Mouse (Mus musculus) gastrocnemius, postnatal 14 days (tissue): ENCODE results near the gene Bcr. TPM values are rescaled to one million over a fixed set of nuclear protein-coding genes. Genes with fewer than 3 reads are reported as not detected.
A peak's percentile ranks its signal among the peaks of the same experiment; 100 is the strongest.

ENCODE experiments used
- DNase-seq: peaks from one replicate; pipeline ENCODE4 v3.0.0; 2021; ENCODE audit warnings: mixed read lengths
- intact Hi-C: fragments of 180-260 bp; cut with DNase I; formaldehyde crosslinking; loops from one replicate; pipeline ENCODE4 v1.15.1; 2025; ENCODE audit warnings: low total_unique reads
- total RNA-seq, 2 experiments: library from RNA; stranded (reverse); gene quantifications; 2 replicates each; pipeline ENCODE4 v1.2.3; 2021

The Bcr gene
- total RNA-seq, 2 experiments from 2014 or later: 4.7 to 5.3 TPM

DNA sequence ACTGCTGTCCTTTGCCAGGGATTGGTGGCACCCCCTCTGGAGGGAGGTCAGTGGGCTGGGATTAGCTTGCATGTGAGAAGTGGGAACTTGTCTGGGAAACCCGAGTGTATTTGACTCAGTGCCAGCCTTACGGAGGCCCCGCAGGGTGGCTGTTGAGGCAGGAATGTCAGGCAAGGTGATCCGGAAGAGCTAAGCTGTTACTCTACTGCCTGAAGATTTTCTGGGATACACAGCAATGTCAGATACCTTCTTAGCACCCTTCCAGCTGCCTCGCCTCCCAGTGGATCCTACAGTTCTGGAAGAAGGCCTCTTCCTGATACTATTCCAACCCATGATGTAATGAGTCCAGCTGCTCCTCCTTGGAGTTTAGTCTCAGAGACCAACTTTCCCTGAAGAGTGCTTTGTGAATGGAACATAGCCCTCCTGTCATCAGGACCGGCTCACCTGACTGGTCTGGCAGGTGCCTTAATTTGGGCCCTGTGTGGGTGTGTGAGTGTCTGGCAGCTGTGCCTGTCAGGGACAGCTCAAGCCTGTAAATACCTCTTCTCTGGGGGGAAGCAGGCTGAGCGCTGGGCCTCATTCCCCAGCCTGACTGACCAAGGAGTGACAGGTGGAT, 56.6 kb downstream of the Bcr start:
- intact Hi-C loops: no loop called here
- no peak for DNase-seq

- intact Hi-C loops: no loop called here
- no peak for DNase-seq
Observed at GRCm38 (mm10) chr10:75118444-75118843, 58.1 kb downstream of the Bcr start.

DNA sequence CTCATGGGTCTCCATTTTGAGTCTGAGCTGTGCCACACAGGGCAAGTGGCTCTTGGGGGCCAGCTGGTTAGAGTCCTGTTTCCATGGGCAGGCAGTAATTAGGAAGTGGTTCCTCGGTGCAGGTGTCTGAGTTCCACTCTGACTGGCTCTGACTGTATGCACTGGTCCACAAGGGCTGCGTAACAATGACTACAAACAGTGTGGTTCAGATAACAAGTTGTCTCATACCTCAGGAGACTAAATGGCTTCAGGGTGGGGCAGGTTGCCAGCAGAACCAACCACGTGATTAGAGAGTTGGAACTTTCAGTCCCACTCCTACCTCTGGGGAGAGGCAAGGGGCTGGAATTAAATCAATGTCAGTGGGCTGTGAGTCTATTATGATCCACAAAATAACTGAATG, 59.0 kb downstream of the Bcr start:
- DNase-seq: no peak
- intact Hi-C loops: no loop called here

DNA sequence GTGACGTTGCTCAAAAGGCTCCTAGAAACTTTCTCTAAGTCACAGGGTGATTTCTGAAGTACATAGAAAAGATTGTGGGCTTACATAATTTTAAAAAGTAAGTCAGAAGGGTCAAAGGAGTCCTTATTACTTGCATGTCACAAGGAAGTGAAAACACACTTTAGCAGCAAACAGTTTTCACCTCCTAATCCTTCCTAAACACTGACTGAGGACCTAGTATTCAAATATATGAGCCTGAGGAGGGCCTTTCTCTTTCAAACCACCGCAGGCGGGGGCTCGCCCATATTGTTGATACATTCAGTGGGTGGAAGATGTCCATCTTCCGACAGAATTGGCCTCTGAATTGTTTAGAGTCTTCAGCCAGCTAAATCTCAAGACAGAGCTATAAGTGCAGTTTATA, 59.8 kb downstream of the Bcr start:
- intact Hi-C loops: no loop called here
- no peak for DNase-seq

DNA sequence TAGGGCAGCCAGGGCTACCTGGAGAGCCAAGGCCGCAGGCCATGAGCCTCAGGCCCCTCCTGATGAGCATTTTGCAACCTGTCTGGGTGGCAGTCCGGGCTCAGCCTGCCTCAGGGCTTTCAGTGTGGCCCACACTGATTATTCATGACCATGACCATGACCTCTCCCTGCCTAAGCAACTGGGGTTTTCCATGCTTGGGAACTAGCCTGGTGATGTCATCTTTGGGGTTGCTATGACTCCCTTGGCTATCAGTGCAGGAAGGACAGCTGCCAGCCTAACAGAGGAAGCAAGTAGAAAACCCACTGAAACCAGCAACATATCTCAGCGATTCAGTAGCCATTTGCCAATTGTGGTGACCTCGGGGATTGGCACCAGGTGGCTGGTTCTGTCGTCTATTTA, 60.6 kb downstream of the Bcr start:
- DNase-seq: peak; percentile 36
- intact Hi-C loops: no loop called here

DNA sequence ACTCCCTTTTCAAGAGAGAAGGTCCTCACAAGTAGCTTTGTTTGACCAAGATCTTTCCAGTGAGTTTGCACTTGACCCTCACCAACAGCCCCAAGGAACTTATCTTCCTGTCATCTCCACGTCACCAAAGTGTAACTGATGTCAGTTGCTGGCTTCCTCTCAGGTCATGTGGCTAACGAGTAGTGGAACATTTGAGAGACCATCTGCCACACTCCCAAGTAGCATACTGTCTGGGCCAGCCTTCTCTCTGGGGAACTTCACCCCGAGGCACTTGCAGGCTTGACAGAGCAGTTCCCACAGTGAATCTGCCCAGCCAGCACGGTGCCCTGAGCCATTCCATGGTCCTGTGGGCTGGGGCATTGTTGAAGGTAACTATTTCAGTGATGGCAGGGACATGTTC, 65.2 kb downstream of the Bcr start:
- intact Hi-C loops: no loop called here
- DNase-seq: no peak

DNA sequence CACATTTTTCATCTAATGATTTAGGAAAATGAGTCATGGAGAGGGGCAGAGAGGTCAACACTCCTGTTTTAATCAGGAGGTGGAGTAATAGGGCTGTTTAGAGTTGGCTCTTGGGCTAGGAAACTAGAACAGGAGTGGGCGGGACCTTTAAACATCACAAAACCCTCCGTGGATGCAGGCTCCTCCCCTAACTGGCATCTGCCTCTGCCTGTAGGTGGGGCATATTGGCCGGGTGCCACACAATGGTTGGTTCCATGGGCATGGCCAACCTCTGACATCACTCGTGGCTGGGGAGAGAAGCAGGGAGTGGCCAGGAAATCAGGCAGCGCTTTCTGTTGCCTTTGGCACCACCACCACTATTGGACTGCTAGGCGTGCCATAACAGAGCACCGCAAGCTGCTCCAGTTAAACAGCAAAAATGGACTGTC, 68.9 kb downstream of the Bcr start:
- intact Hi-C loops: no loop called here
- DNase-seq: peak; percentile 46

- intact Hi-C loops: no loop called here
Observed at GRCm38 (mm10) chr10:75130372-75131046, 70.1 kb downstream of the Bcr start.

GRCm38 (mm10) chr10:75131625-75132024, 71.2 kb downstream of the Bcr start:
- DNase-seq: peak; percentile 58
- intact Hi-C loops: no loop called here

More at GRCm38 (mm10) chr10:75130372-75131046, 70.1 kb downstream of the Bcr start:
- no peak for DNase-seq

DNA sequence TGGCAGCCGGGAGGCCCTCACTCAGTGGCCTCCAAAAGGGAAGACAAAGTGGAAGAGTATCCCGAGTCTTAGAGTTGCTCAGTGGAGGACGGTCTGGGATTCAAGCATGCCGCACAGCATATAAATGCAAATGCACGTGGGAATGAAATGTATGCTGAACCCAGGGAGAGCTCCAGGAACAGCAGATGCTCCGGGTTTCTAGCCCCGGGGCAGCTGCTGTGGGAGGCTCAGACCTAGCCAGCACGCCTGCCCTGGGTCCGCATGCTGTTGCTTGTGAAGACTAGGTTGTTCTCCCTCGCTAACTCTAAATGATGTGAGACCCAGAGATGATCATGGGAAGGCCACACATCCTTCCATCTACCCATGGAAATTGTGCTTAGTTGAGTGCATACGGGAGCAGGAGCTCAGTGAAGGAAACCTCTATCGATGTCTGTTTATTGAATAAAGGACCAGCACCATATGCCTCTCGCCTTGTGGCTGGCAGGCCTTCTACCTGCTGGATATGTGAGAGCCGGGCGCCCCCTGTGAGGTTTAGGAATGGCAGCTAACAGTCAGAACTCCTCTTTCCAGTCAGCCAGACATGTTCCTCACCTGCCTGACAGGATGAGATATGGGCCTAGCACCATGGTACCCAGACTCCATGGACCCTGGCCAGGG, 74.6 kb downstream of the Bcr start:
- DNase-seq: no peak
- intact Hi-C loops: loop anchor here (5.0 kb wide), 1 partner anchor 63 kb away; no protein-coding TSS in a partner anchor

DNA sequence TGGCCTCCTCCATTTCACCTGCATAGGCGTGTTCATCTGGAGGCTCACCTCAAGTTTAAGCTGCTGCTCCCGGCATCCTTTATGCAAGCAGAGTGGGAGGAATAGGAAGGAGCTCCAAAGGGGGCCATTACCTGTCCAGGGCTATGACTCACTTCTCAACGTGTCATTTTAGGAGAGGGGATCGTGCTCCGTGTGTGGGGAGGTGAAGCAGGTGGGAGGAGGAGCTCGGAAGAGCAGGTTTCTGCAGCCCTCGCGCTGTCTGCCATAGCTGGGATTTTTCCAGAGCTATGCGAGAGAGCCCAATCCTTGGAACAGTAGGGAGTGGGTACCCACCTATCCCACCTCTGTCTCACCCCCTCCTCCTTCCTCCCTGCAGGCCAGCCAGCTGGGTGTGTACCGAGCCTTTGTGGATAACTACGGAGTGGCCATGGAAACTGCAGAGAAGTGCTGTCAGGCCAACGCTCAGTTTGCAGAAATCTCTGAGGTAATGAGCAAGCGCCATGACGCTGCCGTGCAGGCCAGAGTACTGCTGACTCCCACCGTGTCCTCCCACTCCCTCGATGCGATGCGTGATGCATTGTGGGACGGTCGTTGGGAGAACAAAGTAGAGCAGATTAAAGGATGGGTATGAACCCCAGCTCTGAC, 75.2 kb downstream of the Bcr start:
- intact Hi-C loops: loop anchor here (5.0 kb wide), 1 partner anchor 63 kb away; no protein-coding TSS in a partner anchor
- no peak for DNase-seq

DNA sequence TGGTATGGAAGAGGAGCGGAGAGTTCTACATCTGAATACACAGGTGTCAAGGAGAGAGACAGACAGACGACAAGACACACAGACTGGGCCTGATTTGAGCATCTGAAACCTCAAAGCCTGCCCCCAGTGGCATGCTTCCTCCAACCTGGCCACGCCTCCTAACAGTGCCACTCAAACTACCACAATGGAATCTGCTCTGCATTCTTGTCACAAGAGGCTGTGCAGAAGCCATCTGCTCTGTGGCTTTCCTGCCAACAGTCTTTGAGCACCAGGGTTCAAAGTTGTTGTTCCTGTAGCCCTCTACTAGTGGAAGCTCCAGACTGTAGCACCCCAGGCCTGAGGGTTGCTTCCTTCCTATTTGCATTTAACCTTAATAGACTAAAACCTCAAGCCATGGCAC, 76.8 kb downstream of the Bcr start:
- DNase-seq: no peak
- intact Hi-C loops: loop anchor here (5.0 kb wide), 1 partner anchor 65 kb away; no protein-coding TSS in a partner anchor

DNA sequence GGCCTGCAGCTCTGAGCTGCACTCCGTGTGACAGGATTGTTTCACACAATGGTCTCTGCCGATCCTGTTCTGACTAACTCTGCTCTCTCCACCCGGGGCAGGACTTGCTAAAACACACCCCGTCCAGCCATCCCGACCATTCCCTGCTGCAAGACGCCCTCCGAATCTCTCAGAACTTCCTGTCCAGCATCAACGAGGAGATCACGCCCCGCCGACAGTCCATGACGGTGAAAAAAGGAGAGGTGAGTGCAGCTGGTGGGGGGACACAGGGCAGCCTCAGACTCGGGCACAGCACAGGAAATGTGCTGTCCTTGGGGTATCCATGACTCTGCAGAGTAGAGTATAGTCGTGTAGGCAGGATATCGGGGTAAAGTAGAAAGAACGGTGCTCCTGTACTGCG, 84.8 kb downstream of the Bcr start:
- intact Hi-C loops: no loop called here
- DNase-seq: no peak

- intact Hi-C loops: no loop called here
- DNase-seq: no peak
Observed at GRCm38 (mm10) chr10:75146001-75146400, 85.6 kb downstream of the Bcr start.

- no peak for DNase-seq
- intact Hi-C loops: no loop called here
Observed at GRCm38 (mm10) chr10:75146619-75147018, 86.2 kb downstream of the Bcr start.

GRCm38 (mm10) chr10:75148295-75148694, 87.9 kb downstream of the Bcr start:
- intact Hi-C loops: no loop called here

GRCm38 (mm10) chr10:75150361-75150760, 90.0 kb downstream of the Bcr start:
- no peak for DNase-seq
- intact Hi-C loops: loop anchor here (2.0 to 5.0 kb wide), 2 partner anchors 90 to 213 kb away; partner anchors contain the start of gene Bcr

More at GRCm38 (mm10) chr10:75148295-75148694, 87.9 kb downstream of the Bcr start:
- DNase-seq: no peak

GRCm38 (mm10) chr10:75151311-75151710, 90.9 kb downstream of the Bcr start:
- peak; percentile 64 for DNase-seq
- intact Hi-C loops: loop anchor here (2.0 to 5.0 kb wide), 2 partner anchors 91 to 214 kb away; partner anchors contain the start of gene Bcr

GRCm38 (mm10) chr10:75156835-75157234, 96.4 kb downstream of the Bcr start:
- intact Hi-C loops: no loop called here
- DNase-seq: no peak

DNA sequence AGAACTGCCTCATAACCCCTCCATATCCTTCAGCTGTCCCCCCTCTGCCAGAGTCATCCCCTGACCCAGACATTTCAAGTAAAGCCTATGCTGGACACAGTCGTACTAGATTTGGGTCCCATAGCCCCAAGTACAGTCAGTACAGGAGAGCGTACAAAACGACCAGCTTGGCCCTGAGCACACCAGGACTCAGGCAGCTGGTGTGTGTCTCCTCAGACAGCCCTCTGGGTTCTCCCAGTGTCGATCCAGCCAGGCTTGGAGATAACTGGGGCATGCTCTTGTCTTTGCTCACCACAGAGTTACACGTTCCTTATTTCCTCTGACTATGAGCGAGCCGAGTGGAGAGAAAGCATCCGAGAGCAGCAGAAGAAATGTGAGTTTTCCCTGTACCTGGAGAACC, 97.3 kb downstream of the Bcr start:
- intact Hi-C loops: no loop called here
- no peak for DNase-seq
